Mouse (Mus musculus) stomach, embryonic 14.5 days (tissue): ENCODE results near the gene Tmem235. TPM values are rescaled to one million over a fixed set of nuclear protein-coding genes. Genes with fewer than 3 reads are reported as not detected.

Experiments used
- ATAC-seq: fragments of 200-750 bp; cut with Nextera tagmentation; 2 replicates; pipeline ENCODE4 v1.8.0; 2017; ENCODE audit warnings: low read depth, moderate TSS enrichment; ENCODE audit not compliant: insufficient number of reproducible peaks, insufficient read depth, low FRiP score
- H3K27ac ChIP-seq: fragments of 300-500 bp; sonication (generic); 2 replicates; pipeline ENCODE4 v1.5.1; 2014; ENCODE audit warnings: mild to moderate bottlenecking, low read length, moderate library complexity, mixed read lengths
- H3K27me3 ChIP-seq: fragments of 300-500 bp; sonication (generic); 2 replicates; pipeline ENCODE4 v1.6.1; 2014; ENCODE audit warnings: low read length, control low read depth, mixed read lengths; ENCODE audit not compliant: control insufficient read depth, insufficient read depth
- H3K36me3 ChIP-seq: fragments of 300-500 bp; sonication (generic); 2 replicates; pipeline ENCODE4 v1.6.1; 2014; ENCODE audit warnings: mild to moderate bottlenecking, control low read depth, low read length, moderate library complexity, mixed read lengths; ENCODE audit not compliant: control insufficient read depth, insufficient read depth
- H3K4me1 ChIP-seq: fragments of 300-500 bp; sonication (generic); 2 replicates; pipeline ENCODE4 v1.6.1; 2014; ENCODE audit warnings: low read length, control low read depth, mixed read lengths; ENCODE audit not compliant: control insufficient read depth, insufficient read depth
- H3K4me2 ChIP-seq: fragments of 300-500 bp; sonication (generic); replicated peaks from 2 replicates; pipeline ENCODE4 v1.6.1; 2014; ENCODE audit warnings: low read depth, low read length, control low read depth
- H3K4me3 ChIP-seq: fragments of 300-500 bp; sonication (generic); 2 replicates; pipeline ENCODE4 v1.5.1; 2014; ENCODE audit warnings: low read depth, low read length, control low read depth
- H3K9ac ChIP-seq: fragments of 300-500 bp; sonication (generic); replicated peaks from 2 replicates; pipeline ENCODE4 v1.6.1; 2014; ENCODE audit warnings: low read depth, mild to moderate bottlenecking, control low read depth, low read length, moderate library complexity, mixed read lengths
- H3K9me3 ChIP-seq: fragments of 300-500 bp; sonication (generic); 2 replicates; pipeline ENCODE4 v1.6.1; 2016; ENCODE audit warnings: low read depth, low read length, control low read depth; ENCODE audit not compliant: control insufficient read depth
- WGBS: fragments of 180-500 bp; shearing (Covaris S2); extraction: QIAGEN DNeasy Blood & Tissue Kit; methylation state at CpG from one replicate; pipeline ENCODE4 v1.1.7; 2014; 5-methylcytosine and 5-hydroxymethylcytosine counted together
- polyA plus RNA-seq: library from polyadenylated mRNA; unstranded; fragments of >200 nt; fragmentation: Nextera tagmentation; extraction: Ambion mirVana; gene quantifications from 2 replicates; pipeline ENCODE4 v1.2.1, GENCODE M21; 2014

Tmem235 gene
- polyA plus RNA-seq, 1 experiment from 2014 or later = not detected

GRCm38 (mm10) chr11:117822728-117823241 lies 37.8 kb upstream of the Tmem235 start:
- H3K4me1 ChIP-seq = peaks cover 42% of the 10 kb centered on the region
- ATAC-seq = no peak
- no peaks in the 10 kb centered on the region for H3K27me3 ChIP-seq
- WGBS = 57% methylated on average over 7 of the region's 7 CpGs
- no peaks in the 10 kb centered on the region for H3K9me3 ChIP-seq
- peaks cover 34% of the 10 kb centered on the region; the same call in 1 of the 2 replicates for H3K36me3 ChIP-seq
- no peak overlapping the region for H3K4me2 ChIP-seq
- H3K27ac ChIP-seq = peak overlapping the region; percentile 39; the same call in 1 of the 2 replicates
- no peak overlapping the region for H3K9ac ChIP-seq
- no peak overlapping the region for H3K4me3 ChIP-seq

- Histone ChIP-seq H3K27ac (peak overlapping the region; percentile 39; the same call in 1 of the 2 replicates), H3K36me3 (peaks cover 30% of the 10 kb centered on the region; the same call in 1 of the 2 replicates), H3K9me3 (no peaks in the 10 kb centered on the region), H3K4me3 (no peak overlapping the region), H3K9ac (no peak overlapping the region), H3K4me1 (peaks cover 46% of the 10 kb centered on the region), H3K4me2 (peak overlapping the region; percentile 85; the same call in 1 of the 2 replicates), H3K27me3 (no peaks in the 10 kb centered on the region)
- no peak for ATAC-seq
- WGBS = 86% methylated on average over 6 of the region's 6 CpGs
These were observed 37.1 kb upstream of the Tmem235 start for GRCm38 (mm10) chr11:117823411-117823810.

- Histone ChIP-seq H3K27ac (peak overlapping the region; percentile 95; the same call in 1 of the 2 replicates), H3K27me3 (no peaks in the 10 kb centered on the region), H3K9ac (peak overlapping the region; percentile 74; the same call in 1 of the 2 replicates), H3K36me3 (peaks cover 22% of the 10 kb centered on the region; the same call in 1 of the 2 replicates), H3K4me3 (peak overlapping the region; percentile 64), H3K4me1 (peaks cover 55% of the 10 kb centered on the region), H3K4me2 (peak overlapping the region; percentile 85), H3K9me3 (no peaks in the 10 kb centered on the region)
- 18% methylated on average over 23 of the region's 23 CpGs for WGBS
- ATAC-seq = peak; percentile 55; the same call in 1 of the 2 replicates
These were observed 36.2 kb upstream of the Tmem235 start for GRCm38 (mm10) chr11:117824060-117824969.

- 1% methylated on average over 34 of the region's 34 CpGs for WGBS
- Histone ChIP-seq H3K4me2 (peak within 1 kb of the TSS; percentile 85), H3K4me1 (peaks cover 58% of the 10 kb centered on the region), H3K9ac (peak within 1 kb of the TSS; percentile 74), H3K27me3 (no peaks in the 10 kb centered on the region), H3K9me3 (no peaks in the 10 kb centered on the region), H3K36me3 (peaks cover 11% of the 10 kb centered on the region; the same call in 1 of the 2 replicates), H3K4me3 (peak within 1 kb of the TSS; percentile 64), H3K27ac (peak within 1 kb of the TSS; percentile 95)
- ATAC-seq = peak; percentile 53
These were observed 35.0 kb upstream of the Tmem235 start, which contains the start of the genes Afmid and Tk1 for GRCm38 (mm10) chr11:117825333-117826101. Gene Afmid, plus strand, starts transcription at chr11:117825924. Gene Tk1, minus strand, starts transcription at chr11:117826092.

- Histone ChIP-seq H3K9ac (peak overlapping the region; percentile 74), H3K4me2 (peak overlapping the region; percentile 85), H3K4me1 (peaks cover 58% of the 10 kb centered on the region), H3K27ac (peak overlapping the region; percentile 95), H3K9me3 (no peaks in the 10 kb centered on the region), H3K36me3 (peaks cover 9% of the 10 kb centered on the region; the same call in 1 of the 2 replicates), H3K4me3 (peak overlapping the region; percentile 64), H3K27me3 (no peaks in the 10 kb centered on the region)
- ATAC-seq = no peak
- 3% methylated on average over 5 of the region's 5 CpGs for WGBS
These were observed 34.4 kb upstream of the Tmem235 start for GRCm38 (mm10) chr11:117826164-117826563.

GRCm38 (mm10) chr11:117826916-117827315 lies 33.6 kb upstream of the Tmem235 start:
- 47% methylated on average over 8 of the region's 8 CpGs for WGBS
- no peak overlapping the region for H3K9ac ChIP-seq
- H3K9me3 ChIP-seq = no peaks in the 10 kb centered on the region
- H3K4me2 ChIP-seq = peak overlapping the region; percentile 85; the same call in 1 of the 2 replicates
- H3K27me3 ChIP-seq = no peaks in the 10 kb centered on the region
- 0 out of 2 replicates have a peak overlapping the region, but pooled peaks have one; percentile 16 for H3K27ac ChIP-seq
- H3K4me3 ChIP-seq = no peak overlapping the region
- ATAC-seq = no peak
- H3K36me3 ChIP-seq = peaks cover 5% of the 10 kb centered on the region; the same call in 1 of the 2 replicates
- peaks cover 58% of the 10 kb centered on the region for H3K4me1 ChIP-seq

GRCm38 (mm10) chr11:117827386-117827785 lies 33.2 kb upstream of the Tmem235 start:
- peaks cover 3% of the 10 kb centered on the region; the same call in 1 of the 2 replicates for H3K36me3 ChIP-seq
- no peak for ATAC-seq
- H3K27ac ChIP-seq = no peak overlapping the region
- no peaks in the 10 kb centered on the region for H3K9me3 ChIP-seq
- no peak overlapping the region for H3K9ac ChIP-seq
- 50% methylated on average over 3 of the region's 3 CpGs for WGBS
- peaks cover 58% of the 10 kb centered on the region for H3K4me1 ChIP-seq
- no peak overlapping the region for H3K4me3 ChIP-seq
- H3K27me3 ChIP-seq = no peaks in the 10 kb centered on the region
- H3K4me2 ChIP-seq = no peak overlapping the region
